Mouse (Mus musculus) liver, postnatal 0 days (tissue): ENCODE results near the gene Eloa.

Experiments
- CTCF ChIP-seq: sonication (generic); IDR thresholded peaks from 2 replicates; pipeline ENCODE4 v1.5.1; 2016; ENCODE audit warnings: antibody characterized with exemption, low read depth
- EP300 ChIP-seq: IDR thresholded peaks from 2 replicates; pipeline ENCODE4 v1.6.1; 2016; ENCODE audit warnings: antibody characterized with exemption, low read depth, mild to moderate bottlenecking

DNA sequence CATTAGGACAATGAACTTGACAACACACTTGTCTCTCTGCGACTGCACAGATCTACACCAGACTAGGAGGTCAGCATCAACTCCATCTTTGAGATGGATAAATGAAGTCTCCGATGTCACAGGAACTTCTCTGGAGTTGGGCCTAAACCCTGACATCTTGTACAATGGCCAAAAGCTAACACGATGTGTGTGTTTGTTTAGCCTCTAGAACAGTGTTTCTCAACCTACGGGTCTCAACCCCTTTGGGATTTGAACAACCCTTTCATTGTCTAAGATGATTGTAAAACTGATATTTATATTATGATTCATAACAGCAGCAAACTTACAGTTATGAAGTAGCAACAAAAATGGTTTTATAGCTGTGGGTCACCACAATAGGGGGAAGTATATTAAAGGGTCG lies 36.4 kb upstream of the Eloa start:
- TF ChIP-seq EP300 (no peak), CTCF (no peak)
